Mouse (Mus musculus): ENCODE data around the gene Amigo3.
A peak's percentile ranks its signal among the peaks of the same experiment; 100 is the strongest.

Amigo3 gene

DNA sequence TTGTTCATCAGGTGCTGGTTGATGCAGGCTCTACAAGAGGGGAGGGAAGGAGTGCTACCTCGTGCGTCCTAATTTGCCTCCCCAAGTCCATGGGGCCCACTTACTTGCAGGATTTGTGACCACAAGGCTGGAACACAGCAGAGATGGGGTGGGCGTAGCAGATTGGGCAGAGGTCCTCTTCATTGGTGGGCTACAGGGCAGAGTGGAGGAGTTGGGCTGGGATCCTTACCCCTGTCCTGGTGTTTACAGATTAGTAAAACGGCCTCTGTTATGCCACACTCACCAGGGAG is 1.1 kb upstream of the Amigo3 start:
- no peak for DNase-seq (ENCODE audit: extremely low spot score, low read depth, low spot score)

- DNase-seq (ENCODE audit: extremely low spot score, low read depth, low spot score): no peak
Measured at GRCm38 (mm10) chr9:108052411-108052810, 548 bp upstream of the Amigo3 start.

GRCm38 (mm10) chr9:108053665-108054225 is 786 bp downstream of the Amigo3 start:
- no peak for DNase-seq (ENCODE audit: extremely low spot score, low read depth, low spot score)

- no peak for DNase-seq (ENCODE audit: extremely low spot score, low read depth, low spot score)
Measured at GRCm38 (mm10) chr9:108054331-108055040, 1.5 kb downstream of the Amigo3 start.

DNA sequence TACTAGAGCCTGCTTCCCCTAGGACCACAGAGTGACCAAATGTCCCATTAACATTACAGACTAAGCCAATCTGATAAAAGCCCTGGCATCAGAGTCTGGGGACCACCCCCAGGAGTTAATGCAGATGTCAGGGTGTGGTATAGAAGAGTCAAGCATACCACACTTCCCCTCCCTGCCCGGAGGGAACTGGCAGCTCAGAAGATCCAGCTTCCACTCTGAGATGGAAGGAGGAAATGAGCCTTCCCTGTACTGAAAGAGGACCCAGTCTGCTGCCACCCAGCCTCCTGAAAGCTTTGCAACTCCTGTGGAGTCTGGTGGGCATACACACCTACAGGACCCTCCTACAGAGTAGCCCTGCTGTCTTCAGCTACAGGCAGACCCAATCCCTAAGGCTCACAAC is 2.1 kb downstream of the Amigo3 start:
- no peak for DNase-seq (ENCODE audit: extremely low spot score, low read depth, low spot score)

DNA sequence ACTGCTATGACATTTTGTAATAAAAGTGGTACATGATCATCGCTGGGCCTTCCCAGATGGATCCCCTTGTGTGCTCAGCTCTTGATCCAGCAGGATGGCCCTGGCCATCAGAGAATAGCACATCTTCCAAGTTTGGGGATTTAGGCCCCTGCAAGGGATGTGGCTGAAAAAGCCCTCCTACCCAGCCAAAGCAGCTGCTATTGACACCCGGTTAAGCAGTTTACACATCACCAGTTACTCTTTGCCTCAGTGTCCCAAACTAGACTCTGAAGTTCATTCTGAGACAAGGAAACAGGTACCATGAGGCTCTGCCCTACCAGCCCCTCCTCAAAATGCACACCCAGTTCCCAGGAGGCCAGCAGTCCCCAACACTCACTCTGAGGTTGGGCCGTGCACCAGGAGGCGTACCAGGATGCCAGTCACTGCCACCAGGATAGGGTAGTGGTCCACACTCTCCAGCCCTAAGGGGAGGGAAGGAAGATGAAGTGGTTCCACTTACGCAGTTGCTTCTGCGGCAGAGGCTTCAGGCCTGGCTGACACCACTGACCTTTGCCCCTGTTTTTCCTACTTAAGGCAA is 2.8 kb downstream of the Amigo3 start:
- no peak for DNase-seq (ENCODE audit: extremely low spot score, low read depth, low spot score)

GRCm38 (mm10) chr9:108056361-108057261 is 3.7 kb downstream of the Amigo3 start:
- DNase-seq (ENCODE audit: extremely low spot score, low read depth, low spot score): no peak

- DNase-seq (ENCODE audit: extremely low spot score, low read depth, low spot score): no peak
Measured at GRCm38 (mm10) chr9:108057262-108057562, 4.3 kb downstream of the Amigo3 start.

- no peak for DNase-seq (ENCODE audit: extremely low spot score, low read depth, low spot score)
Measured at GRCm38 (mm10) chr9:108058291-108058690, 5.3 kb downstream of the Amigo3 start.

GRCm38 (mm10) chr9:108062142-108062541 is 9.2 kb downstream of the Amigo3 start:
- no peak for DNase-seq (ENCODE audit: extremely low spot score, low read depth, low spot score)

DNA sequence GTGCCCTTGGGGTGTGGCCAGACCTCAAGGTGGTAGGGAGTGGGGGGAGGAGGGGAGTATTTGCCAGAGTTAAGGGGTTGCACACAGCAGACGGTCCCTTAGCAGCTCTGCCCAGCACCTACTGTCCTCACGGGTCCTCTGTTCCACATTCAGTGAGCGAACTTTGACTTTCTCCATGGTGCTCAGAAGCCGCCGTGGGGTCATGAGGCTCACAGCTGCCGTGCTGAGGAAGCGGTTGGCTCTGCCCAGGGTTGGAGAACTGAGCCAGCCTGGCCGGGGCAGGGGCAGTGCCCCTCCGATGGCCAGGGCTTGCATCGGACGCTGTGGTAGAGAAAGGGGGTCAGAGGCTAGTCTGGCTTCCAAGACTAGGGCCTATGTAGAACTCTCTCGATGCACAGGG is 10.4 kb downstream of the Amigo3 start:
- DNase-seq (ENCODE audit: extremely low spot score, low read depth, low spot score): no peak

DNA sequence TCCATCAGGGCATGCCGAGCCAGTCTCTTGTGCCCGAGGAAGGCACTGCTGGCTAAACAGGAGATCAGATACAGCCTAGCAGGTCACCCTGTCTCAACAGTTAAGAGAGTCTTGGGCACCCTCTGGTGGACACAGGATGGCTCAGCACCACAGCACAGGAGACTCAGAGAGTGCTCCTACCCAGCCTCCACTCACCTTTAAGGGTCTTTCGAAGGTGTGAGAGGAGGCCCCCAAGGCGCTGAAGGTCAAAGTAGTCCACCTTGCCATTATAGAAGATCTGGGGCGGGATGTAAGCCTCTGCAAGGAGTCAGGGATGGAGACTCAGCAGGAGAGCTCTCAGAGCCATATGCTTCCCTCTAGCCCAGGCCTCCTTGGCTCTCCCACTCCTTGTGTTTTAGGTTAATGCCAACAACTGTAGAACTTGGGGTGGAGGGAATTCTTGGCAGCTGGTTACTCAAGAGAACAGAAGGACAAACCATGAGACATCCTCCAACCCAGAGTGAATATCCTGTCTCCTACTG is 12.6 kb downstream of the Amigo3 start:
- no peak for DNase-seq (ENCODE audit: extremely low spot score, low read depth, low spot score)

GRCm38 (mm10) chr9:108067199-108067598 is 14.2 kb downstream of the Amigo3 start:
- DNase-seq (ENCODE audit: extremely low spot score, low read depth, low spot score): no peak

GRCm38 (mm10) chr9:108067900-108068299 is 14.9 kb downstream of the Amigo3 start:
- peak; percentile 86 for DNase-seq (ENCODE audit: extremely low spot score, low read depth, low spot score)

DNA sequence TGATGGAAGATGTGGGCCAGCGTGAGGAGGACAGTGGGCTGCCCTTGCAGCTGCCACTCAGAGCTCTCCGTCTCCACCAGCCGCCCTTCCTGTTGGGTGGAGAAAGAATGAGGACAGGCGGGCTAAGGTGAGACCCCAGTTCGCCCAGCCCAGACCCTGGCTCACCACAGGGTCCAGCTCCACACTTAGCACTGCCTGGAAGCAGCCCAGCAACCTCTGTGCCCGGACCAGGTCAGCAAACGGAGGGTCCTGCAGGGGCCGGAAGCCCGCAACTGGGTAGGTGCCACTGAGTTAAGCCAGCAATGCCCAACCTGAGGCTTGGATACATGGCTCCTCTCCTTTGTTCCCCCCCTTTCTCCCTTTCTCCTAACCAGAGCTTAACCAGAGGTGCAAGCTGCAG is 16.0 kb downstream of the Amigo3 start:
- DNase-seq (ENCODE audit: extremely low spot score, low read depth, low spot score): no peak

DNA sequence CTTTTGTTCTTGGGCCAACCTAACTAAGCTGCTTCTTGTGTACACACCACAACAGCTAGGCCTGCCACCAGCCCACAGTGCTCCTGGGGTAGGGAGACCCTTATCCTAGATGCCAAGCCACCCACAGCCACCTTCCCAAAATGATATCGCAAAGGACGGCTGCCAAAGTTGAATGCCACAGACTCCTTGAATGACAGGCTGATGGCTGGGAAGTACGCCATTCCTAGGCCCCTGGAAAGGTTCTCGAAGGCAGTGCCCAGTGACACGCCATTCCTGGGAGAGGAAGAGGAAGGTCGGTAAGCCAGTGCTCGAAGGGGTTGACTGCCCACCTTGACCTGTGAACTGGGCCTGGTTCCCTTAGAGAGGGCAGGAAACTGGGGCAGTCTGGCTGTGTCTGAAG is 16.6 kb downstream of the Amigo3 start:
- DNase-seq (ENCODE audit: extremely low spot score, low read depth, low spot score): no peak

- DNase-seq (ENCODE audit: extremely low spot score, low read depth, low spot score): no peak
Measured at GRCm38 (mm10) chr9:108071801-108072200, 18.8 kb downstream of the Amigo3 start.

GRCm38 (mm10) chr9:108072481-108072924 is 19.5 kb downstream of the Amigo3 start:
- DNase-seq (ENCODE audit: extremely low spot score, low read depth, low spot score): no peak

DNA sequence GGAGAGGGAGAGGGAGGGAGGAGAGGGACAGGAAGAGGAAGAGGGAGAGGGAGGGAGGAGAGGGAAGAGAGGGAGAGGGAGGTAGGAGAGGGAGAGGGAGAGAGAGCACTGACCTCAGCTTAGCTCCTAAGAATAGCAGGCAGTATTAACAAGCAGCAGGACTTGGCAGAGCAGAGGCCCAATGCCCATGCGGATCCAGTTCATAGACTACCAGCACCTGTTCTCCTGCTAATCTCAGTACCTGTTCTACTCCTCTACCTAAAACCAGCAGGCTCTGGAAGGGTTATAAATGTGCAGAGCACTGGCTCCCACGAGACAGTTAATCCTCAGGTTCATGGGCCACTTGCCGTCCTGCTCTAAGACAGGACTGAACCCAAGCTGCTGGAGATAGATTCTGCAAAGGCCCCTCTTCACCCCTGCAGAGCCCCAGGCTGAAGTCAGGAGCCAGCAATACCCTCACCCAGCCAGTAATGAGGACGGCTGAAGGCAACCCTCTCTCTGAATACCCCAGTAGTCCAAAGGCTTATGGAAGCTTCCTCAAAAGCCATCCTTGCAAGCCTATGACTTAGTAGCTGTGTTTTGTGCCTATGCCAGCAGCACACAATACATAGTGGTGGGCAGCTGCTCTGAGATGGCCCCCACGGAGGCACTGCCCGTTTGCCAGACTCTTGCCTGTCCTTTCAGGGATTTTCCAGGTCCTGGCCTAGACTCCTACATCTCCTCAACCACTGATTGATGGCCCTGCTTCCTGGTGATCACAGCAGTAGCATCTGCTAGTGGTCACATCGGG is 20.4 kb downstream of the Amigo3 start:
- no peak for DNase-seq (ENCODE audit: extremely low spot score, low read depth, low spot score)

DNA sequence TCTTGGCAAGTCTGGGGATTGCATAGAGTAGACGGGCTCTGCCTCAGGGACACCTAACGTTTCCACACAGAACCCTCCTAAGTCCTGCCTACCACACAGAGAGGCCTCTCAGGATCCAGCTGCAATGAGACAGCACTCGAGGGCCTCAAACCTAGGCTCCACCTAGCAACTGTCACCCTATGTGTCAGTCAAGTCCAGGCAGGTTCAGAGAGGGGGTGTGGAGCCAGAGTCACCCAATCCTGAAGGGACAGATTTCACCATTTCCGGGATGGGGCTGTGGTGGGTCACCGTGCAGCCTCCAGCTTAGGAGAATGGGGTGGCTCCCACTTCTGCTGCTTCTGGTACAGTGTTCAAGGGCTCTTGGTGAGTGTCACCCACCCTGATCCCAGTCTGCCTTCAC is 27.2 kb downstream of the Amigo3 start, which contains the start of gene Mst1:
TSS of gene Mst1 (plus strand) at position 269 of the 400 bp plus-strand sequence.
- DNase-seq (ENCODE audit: extremely low spot score, low read depth, low spot score): no peak

GRCm38 (mm10) chr9:108082549-108082948 is 29.6 kb downstream of the Amigo3 start:
- DNase-seq (ENCODE audit: extremely low spot score, low read depth, low spot score): no peak

Measured in hindlimb bud, embryonic 11.5 days (tissue).